Mouse (Mus musculus): ENCODE results near the gene Tbca. TPM values are rescaled to one million over a fixed set of nuclear protein-coding genes. Genes with fewer than 3 reads are reported as not detected.

Tbca gene
- polyA plus RNA-seq, 1 experiment from 2014 or later = 224 TPM

- no peak for ATAC-seq (ENCODE audit: extremely low read depth, insufficient number of reproducible peaks, low FRiP score, low TSS enrichment)
- no peak overlapping the region for H3K27ac ChIP-seq (replicated peaks)
Measured at GRCm38 (mm10) chr13:94811451-94811850, 22.7 kb downstream of the Tbca start.

DNA sequence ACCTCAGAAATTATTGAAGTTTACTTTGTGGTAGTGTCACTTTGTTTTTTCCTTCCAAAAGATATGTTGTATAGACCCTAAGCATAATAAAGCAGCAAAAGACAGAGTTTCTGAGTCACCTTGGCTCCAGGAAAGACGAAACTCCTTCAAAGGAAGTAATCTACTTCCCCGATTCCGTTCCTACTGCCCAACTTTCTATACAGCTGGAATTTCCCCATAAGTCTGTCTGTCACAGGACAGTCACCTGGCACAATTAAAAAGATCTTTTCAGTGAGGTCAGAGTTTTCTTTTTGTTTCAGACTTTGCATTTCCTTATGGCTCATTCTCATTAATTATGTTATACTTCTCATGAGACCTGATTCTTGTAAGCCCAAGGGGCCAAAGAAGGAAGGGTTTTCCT, 25.1 kb downstream of the Tbca start:
- no peak for ATAC-seq (ENCODE audit: extremely low read depth, insufficient number of reproducible peaks, low FRiP score, low TSS enrichment)
- H3K27ac ChIP-seq (replicated peaks) = no peak overlapping the region
- WGBS = 75% methylated on average over 3 of the region's 3 CpGs
- H3K9ac ChIP-seq = no peak overlapping the region
- no peaks in the 10 kb centered on the region for H3K9me3 ChIP-seq
- peaks cover 37% of the 10 kb centered on the region for H3K4me1 ChIP-seq
- no peak overlapping the region for H3K4me3 ChIP-seq
- H3K36me3 ChIP-seq = no peaks in the 10 kb centered on the region
- no peaks in the 10 kb centered on the region for H3K27me3 ChIP-seq (replicated peaks)
- no peak overlapping the region for H3K4me2 ChIP-seq

More at GRCm38 (mm10) chr13:94811451-94811850, 22.7 kb downstream of the Tbca start:
- Histone ChIP-seq H3K27me3 (replicated peaks) (no peaks in the 10 kb centered on the region), H3K9me3 (no peaks in the 10 kb centered on the region), H3K36me3 (no peaks in the 10 kb centered on the region), H3K4me1 (peaks cover 39% of the 10 kb centered on the region), H3K9ac (no peak overlapping the region), H3K4me2 (no peak overlapping the region), H3K4me3 (no peak overlapping the region)
- WGBS = 89% methylated on average over 1 of the region's 1 CpGs

DNA sequence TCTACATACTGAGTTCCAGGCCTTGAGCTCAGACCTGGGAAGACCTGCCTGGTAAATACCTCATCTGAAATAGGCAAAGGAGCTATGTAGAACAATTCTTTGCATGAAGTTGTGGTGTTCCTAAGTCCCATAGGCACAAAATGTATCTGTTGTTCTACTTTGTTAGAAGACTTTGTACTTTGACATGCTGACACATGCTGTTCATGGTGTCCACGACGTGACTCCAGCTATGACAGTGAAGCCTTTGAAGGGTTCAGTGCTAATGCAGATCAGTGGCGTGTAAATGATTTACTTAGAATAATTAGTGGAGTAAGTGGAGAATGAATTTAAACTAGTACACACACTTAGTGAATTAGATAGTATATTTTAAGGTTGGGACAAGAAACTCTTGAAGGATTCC, 31.8 kb downstream of the Tbca start:
- Histone ChIP-seq H3K4me1 (peaks cover 27% of the 10 kb centered on the region), H3K4me2 (no peak overlapping the region), H3K9me3 (no peaks in the 10 kb centered on the region), H3K27me3 (replicated peaks) (no peaks in the 10 kb centered on the region), H3K4me3 (no peak overlapping the region), H3K9ac (no peak overlapping the region), H3K27ac (replicated peaks) (no peak overlapping the region), H3K36me3 (peaks cover 15% of the 10 kb centered on the region)
- WGBS = 80% methylated on average over 3 of the region's 3 CpGs
- no peak for ATAC-seq (ENCODE audit: extremely low read depth, insufficient number of reproducible peaks, low FRiP score, low TSS enrichment)

- no peak overlapping the region for H3K27ac ChIP-seq (replicated peaks)
- peaks cover 16% of the 10 kb centered on the region for H3K36me3 ChIP-seq
- ATAC-seq (ENCODE audit: extremely low read depth, insufficient number of reproducible peaks, low FRiP score, low TSS enrichment) = no peak
- no peak overlapping the region for H3K4me3 ChIP-seq
- no peak overlapping the region for H3K4me2 ChIP-seq
- 31% methylated on average over 2 of the region's 2 CpGs for WGBS
- no peak overlapping the region for H3K9ac ChIP-seq
- peaks cover 23% of the 10 kb centered on the region for H3K4me1 ChIP-seq
- no peaks in the 10 kb centered on the region for H3K27me3 ChIP-seq (replicated peaks)
- H3K9me3 ChIP-seq = no peaks in the 10 kb centered on the region
Measured at GRCm38 (mm10) chr13:94820956-94821355, 32.2 kb downstream of the Tbca start.

DNA sequence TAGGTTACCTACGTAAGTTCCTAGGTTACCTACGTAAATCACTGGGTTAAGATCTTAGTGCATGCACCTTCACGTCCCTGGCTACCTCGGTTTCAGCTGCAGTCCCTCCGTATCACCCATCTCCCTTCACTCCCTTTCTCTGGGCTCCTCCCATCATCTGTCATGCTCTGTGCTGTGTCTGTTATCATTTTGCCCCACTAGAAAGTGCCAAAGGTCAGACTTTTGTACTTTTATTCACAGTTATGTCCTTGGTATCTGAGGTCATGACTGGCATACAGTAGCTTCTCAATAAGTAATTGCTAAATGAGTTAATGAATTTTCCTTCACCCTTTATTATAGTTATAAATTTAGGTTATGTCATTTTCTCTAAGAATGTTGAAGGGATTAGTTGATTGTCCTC, 37.7 kb downstream of the Tbca start:
- Histone ChIP-seq H3K9me3 (no peaks in the 10 kb centered on the region), H3K27me3 (replicated peaks) (no peaks in the 10 kb centered on the region), H3K4me2 (no peak overlapping the region), H3K27ac (replicated peaks) (no peak overlapping the region), H3K9ac (no peak overlapping the region), H3K36me3 (peaks cover 16% of the 10 kb centered on the region), H3K4me3 (no peak overlapping the region), H3K4me1 (peaks cover 35% of the 10 kb centered on the region)
- ATAC-seq (ENCODE audit: extremely low read depth, insufficient number of reproducible peaks, low FRiP score, low TSS enrichment) = no peak
- 53% methylated on average over 5 of the region's 5 CpGs for WGBS

DNA sequence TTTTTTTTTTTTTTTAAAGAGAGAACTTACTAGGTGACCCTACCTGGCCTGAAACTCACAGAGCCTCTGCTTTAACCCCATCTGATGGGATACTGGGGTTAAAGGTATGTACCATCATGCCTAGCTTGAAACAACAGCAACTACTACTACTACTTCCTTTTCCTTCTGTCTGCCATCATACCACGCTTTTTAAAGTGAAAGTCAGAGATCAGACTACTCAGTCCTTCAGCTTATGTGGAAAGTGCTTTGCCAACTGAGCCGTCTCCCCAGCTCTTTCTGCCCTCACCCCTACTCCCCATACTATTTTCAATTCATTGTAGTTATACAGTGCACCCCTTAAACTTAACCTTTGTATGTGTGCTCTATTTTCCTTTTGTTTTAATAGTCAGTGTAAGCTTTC, 38.3 kb downstream of the Tbca start:
- H3K9ac ChIP-seq = no peak overlapping the region
- no peaks in the 10 kb centered on the region for H3K9me3 ChIP-seq
- H3K4me3 ChIP-seq = no peak overlapping the region
- H3K4me1 ChIP-seq = peaks cover 35% of the 10 kb centered on the region
- peaks cover 16% of the 10 kb centered on the region for H3K36me3 ChIP-seq
- H3K4me2 ChIP-seq = no peak overlapping the region
- 81% methylated on average over 2 of the region's 2 CpGs for WGBS
- H3K27ac ChIP-seq (replicated peaks) = no peak overlapping the region
- no peak for ATAC-seq (ENCODE audit: extremely low read depth, insufficient number of reproducible peaks, low FRiP score, low TSS enrichment)
- no peaks in the 10 kb centered on the region for H3K27me3 ChIP-seq (replicated peaks)

DNA sequence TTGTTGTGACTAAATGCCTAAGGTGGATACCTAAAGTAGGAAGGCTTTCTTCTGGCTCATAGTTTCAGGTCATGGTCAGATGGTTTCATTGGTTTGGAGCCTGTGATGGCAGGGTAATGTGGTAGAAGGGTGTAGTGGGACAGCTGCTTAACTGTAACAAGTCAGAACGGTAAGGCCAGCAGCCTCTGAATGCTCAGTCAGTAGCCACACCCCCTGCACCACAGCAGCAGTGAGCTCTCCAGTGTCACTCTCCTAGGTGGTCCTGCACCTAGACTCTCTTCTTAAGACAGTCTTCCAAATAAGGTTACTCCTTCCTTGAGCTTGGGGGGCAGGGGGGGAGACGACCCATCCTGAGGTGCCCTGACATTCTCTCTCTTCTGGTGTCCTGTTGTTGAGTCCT, 39.1 kb downstream of the Tbca start:
- Histone ChIP-seq H3K36me3 (peaks cover 22% of the 10 kb centered on the region), H3K4me2 (no peak overlapping the region), H3K4me3 (no peak overlapping the region), H3K4me1 (peaks cover 35% of the 10 kb centered on the region), H3K9ac (no peak overlapping the region), H3K27ac (replicated peaks) (peak overlapping the region; percentile 21; the same call in 1 of the 2 replicates), H3K9me3 (no peaks in the 10 kb centered on the region), H3K27me3 (replicated peaks) (no peaks in the 10 kb centered on the region)
- 33% methylated on average over 2 of the region's 2 CpGs for WGBS
- no peak for ATAC-seq (ENCODE audit: extremely low read depth, insufficient number of reproducible peaks, low FRiP score, low TSS enrichment)

- no peaks in the 10 kb centered on the region for H3K9me3 ChIP-seq
- H3K4me2 ChIP-seq = no peak overlapping the region
- H3K27me3 ChIP-seq (replicated peaks) = no peaks in the 10 kb centered on the region
- H3K4me3 ChIP-seq = no peak overlapping the region
- WGBS = 62% methylated on average over 5 of the region's 5 CpGs
- no peak overlapping the region; the same call in 1 of the 2 replicates for H3K27ac ChIP-seq (replicated peaks)
- 0 out of 2 replicates have a peak overlapping the region, but pooled peaks have one; percentile 10 for H3K9ac ChIP-seq
- H3K36me3 ChIP-seq = peaks cover 67% of the 10 kb centered on the region
- peaks cover 11% of the 10 kb centered on the region for H3K4me1 ChIP-seq
- ATAC-seq (ENCODE audit: extremely low read depth, insufficient number of reproducible peaks, low FRiP score, low TSS enrichment) = no peak
Measured at GRCm38 (mm10) chr13:94838047-94838720, 49.5 kb downstream of the Tbca start.

GRCm38 (mm10) chr13:94838756-94839337, 50.1 kb downstream of the Tbca start:
- no peaks in the 10 kb centered on the region for H3K27me3 ChIP-seq (replicated peaks)
- peaks cover 11% of the 10 kb centered on the region for H3K4me1 ChIP-seq
- H3K4me3 ChIP-seq = no peak overlapping the region
- H3K4me2 ChIP-seq = no peak overlapping the region
- no peak overlapping the region for H3K9ac ChIP-seq
- no peaks in the 10 kb centered on the region for H3K9me3 ChIP-seq
- no peak overlapping the region for H3K27ac ChIP-seq (replicated peaks)
- ATAC-seq (ENCODE audit: extremely low read depth, insufficient number of reproducible peaks, low FRiP score, low TSS enrichment) = no peak
- WGBS = 73% methylated on average over 8 of the region's 8 CpGs
- peaks cover 67% of the 10 kb centered on the region for H3K36me3 ChIP-seq

DNA sequence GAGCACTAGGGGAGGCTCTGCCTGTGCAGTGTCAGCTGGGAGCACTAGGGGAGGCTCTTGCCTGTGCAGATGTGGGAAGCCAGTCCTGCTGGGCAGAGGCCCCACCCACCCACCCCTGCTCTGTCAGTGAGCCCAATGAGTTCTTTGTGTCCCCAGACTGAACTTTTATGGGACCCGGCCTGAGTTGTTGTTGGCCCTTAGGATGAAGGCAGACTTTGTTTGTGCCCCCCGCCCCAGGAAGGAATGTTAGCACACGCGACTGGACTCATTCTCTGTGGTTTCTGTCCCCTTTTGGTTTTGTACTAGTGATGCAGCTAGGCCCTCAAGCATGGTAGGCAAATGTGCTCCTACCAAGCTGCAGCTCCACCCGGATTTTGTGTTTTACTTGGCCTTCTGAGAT, 54.5 kb downstream of the Tbca start:
- peaks cover 45% of the 10 kb centered on the region for H3K36me3 ChIP-seq
- peaks cover 8% of the 10 kb centered on the region for H3K4me1 ChIP-seq
- H3K9me3 ChIP-seq = no peaks in the 10 kb centered on the region
- no peaks in the 10 kb centered on the region for H3K27me3 ChIP-seq (replicated peaks)
- H3K9ac ChIP-seq = no peak overlapping the region
- no peak overlapping the region for H3K4me3 ChIP-seq
- H3K27ac ChIP-seq (replicated peaks) = no peak overlapping the region
- no peak for ATAC-seq (ENCODE audit: extremely low read depth, insufficient number of reproducible peaks, low FRiP score, low TSS enrichment)
- H3K4me2 ChIP-seq = no peak overlapping the region
- WGBS = 71% methylated on average over 5 of the region's 5 CpGs

GRCm38 (mm10) chr13:94847870-94848269, 59.2 kb downstream of the Tbca start:
- Histone ChIP-seq H3K9me3 (no peaks in the 10 kb centered on the region), H3K4me3 (no peak overlapping the region), H3K4me1 (no peaks in the 10 kb centered on the region), H3K9ac (no peak overlapping the region), H3K4me2 (no peak overlapping the region), H3K27ac (replicated peaks) (no peak overlapping the region), H3K27me3 (replicated peaks) (no peaks in the 10 kb centered on the region), H3K36me3 (peaks cover 16% of the 10 kb centered on the region)
- 65% methylated on average over 7 of the region's 7 CpGs for WGBS
- ATAC-seq (ENCODE audit: extremely low read depth, insufficient number of reproducible peaks, low FRiP score, low TSS enrichment) = no peak

GRCm38 (mm10) chr13:94849351-94849750, 60.6 kb downstream of the Tbca start:
- no peak overlapping the region for H3K4me2 ChIP-seq
- no peak overlapping the region for H3K27ac ChIP-seq (replicated peaks)
- no peaks in the 10 kb centered on the region; the same call in 1 of the 2 replicates for H3K27me3 ChIP-seq (replicated peaks)
- no peaks in the 10 kb centered on the region for H3K9me3 ChIP-seq
- no peak for ATAC-seq (ENCODE audit: extremely low read depth, insufficient number of reproducible peaks, low FRiP score, low TSS enrichment)
- H3K4me3 ChIP-seq = no peak overlapping the region
- 59% methylated on average over 13 of the region's 13 CpGs for WGBS
- H3K4me1 ChIP-seq = no peaks in the 10 kb centered on the region
- H3K36me3 ChIP-seq = peaks cover 1% of the 10 kb centered on the region
- H3K9ac ChIP-seq = no peak overlapping the region
